Mouse (Mus musculus) retina, adult 2 months (tissue): ENCODE measurements around the gene Mxd4.
A peak's percentile ranks its signal among the peaks of the same experiment; 100 is the strongest.

Experiments used
- DNase-seq: peaks from one replicate; pipeline ENCODE4 v3.0.0-alpha.2; 2012; ENCODE audit warnings: low read depth, low spot score

Gene Mxd4

DNA sequence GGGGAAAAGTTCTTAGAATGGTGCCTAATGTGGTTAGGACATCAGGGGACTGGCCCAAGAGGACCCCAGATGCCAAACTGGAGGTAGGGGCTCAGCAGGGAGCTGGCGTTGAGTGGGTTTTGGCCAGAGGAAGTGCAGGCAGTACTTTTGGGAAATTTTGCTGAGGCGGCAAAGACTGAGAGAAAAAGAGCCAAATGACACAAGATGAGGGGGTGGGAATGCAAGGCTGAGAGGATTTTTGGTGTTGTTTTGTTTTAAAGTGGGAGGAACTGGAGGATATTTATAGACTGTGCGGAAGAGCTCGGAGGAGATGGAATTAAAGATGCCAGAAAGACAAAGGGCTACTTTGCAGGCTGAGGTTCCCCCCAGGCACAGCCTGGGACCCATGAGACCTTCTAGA, 16.8 kb downstream of the Mxd4 start:
- no peak for DNase-seq

- no peak for DNase-seq
These were observed 17.6 kb downstream of the Mxd4 start for GRCm38 (mm10) chr5:34169954-34170353.

DNA sequence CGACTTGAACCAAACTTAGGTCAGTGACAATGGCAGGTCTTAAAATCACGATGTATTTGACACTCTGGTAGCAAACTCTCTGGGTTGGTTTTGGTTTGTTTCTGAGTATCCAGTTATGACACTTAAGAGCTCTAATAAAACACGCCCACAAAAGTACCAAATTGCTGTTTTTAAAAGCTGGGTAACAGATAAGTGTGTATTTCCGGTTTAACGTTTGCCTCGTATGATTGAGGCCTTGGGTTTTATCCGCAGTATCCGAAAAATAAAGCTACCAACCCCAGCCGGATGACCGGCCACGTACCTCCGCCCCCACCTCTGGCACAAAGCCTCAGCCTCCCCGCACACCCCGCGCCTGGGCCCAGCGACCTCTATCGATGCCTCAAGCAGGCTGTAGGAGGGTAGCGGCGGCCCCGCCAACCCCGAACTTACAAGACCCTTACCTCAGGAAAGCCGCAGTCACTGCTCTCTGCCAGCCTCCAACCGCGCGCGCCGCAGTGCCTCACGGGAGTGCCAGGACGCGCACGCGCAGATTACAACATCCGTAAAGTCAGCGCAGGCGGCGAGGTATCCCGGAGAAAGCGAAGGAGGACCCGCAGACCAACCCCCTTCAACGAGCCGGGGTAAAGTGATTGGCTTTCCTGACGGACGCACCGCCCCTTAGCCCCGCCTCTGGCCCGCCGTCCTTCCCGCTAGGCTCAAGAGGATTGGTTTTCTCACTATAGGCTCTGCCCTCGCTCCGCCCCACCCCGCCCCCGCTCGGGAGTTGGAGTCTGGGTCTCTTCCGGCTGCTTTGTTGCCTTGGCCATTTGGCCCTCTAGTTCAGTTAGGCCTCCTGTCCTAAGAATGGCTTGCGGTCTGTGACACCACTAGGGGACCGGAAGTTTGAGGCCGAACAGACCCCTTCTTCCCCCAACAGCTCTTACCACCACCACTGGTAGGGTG, 18.3 kb downstream of the Mxd4 start, which contains the start of the genes Poln and Haus3:
Poln (minus strand) TSS at position 499 of the 942 bp plus-strand sequence.
Haus3 (minus strand) TSS at position 578 of the 942 bp plus-strand sequence.
- DNase-seq, result peak; percentile 87

DNA sequence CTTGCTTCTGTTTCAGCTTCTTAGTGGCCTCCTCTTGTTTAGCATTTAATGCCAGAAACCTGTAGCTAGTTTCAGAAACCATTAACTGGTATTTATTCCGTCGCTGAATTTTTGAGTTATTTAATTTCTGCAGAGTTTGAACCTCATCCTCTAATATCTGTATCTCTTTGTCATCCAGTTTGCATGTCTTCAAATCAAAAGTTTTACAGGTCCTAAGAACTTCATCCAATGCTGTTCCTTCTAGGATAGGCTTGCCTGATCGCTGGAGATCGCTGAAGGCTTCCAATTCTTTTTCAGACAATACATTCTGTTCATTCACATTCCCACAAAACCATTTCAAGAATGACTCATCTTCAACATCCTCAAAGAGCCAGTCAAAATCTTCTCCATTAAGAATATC, 19.7 kb downstream of the Mxd4 start:
- DNase-seq, result no peak

- no peak for DNase-seq
These were observed 21.7 kb downstream of the Mxd4 start for GRCm38 (mm10) chr5:34165793-34166192.

- DNase-seq, result no peak
These were observed 39.0 kb downstream of the Mxd4 start for GRCm38 (mm10) chr5:34148476-34148875.

DNA sequence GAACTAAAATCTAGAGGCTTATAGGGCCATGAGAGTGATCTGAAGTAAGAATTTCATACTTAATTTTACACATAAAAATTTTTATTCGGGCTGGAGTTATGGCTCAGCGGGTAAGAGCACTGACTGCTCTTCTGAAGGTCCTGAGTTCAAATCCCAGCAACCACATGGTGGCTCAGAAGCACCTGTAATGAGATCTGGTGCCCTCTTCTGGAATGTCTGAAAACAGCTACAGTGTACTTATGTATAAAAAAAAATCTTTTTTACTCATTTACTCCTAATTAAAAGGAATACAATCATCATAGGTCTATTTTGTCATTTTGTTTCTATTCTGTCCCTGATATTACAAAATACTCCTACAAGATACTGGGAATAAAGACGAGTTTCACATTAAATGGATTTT, 40.0 kb downstream of the Mxd4 start:
- DNase-seq, result no peak

DNA sequence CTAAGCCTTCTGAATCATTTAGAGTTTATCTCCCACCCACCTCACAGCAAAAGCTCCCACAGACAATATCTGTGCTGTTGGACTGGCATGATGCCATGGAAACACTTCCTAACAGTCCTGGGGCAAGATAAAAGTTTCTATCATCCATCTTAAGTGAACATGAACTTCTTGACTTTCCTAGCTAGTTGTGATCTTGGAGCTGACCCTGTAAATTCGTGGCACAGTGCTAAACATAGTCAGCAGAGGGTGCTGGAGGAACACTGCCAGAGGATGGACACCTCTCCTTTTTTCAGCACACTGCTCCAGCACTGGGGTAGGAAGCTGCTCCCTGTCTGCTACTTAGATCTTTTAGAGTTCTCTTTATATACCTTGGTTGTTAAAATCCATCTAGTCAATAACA, 47.8 kb downstream of the Mxd4 start:
- no peak for DNase-seq

- DNase-seq, result no peak
These were observed 54.8 kb downstream of the Mxd4 start for GRCm38 (mm10) chr5:34132731-34133130.

DNA sequence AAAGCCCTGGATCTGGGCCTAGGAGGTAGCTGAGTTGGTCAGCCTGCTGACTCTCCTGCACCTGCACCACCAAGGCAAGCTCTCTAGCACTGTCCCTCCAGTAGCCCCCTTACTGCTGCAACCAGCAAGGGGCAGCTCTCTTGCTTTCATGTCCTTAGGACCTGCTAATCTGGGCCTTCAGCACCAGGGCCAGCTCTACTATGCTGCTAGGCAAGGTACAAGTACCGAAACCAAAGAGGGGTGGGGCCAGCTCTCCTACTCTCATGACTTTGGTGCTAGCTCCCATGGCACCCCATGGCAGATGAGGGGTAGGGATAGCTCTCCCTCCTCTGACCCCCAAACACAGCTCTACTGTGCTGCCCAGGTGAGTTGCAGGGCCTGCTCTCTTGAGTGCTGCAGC, 63.4 kb downstream of the Mxd4 start:
- DNase-seq, result no peak
